Mouse (Mus musculus) kidney, postnatal 10 days (tissue): ENCODE measurements at regions not wholly inside any gene's neighbourhood (a gene's known extent, or its start where the extent isn't known, plus 50 kb on each side); places are given as distances from the start of the nearest gene placed in this dataset.
A peak's percentile ranks its signal among the peaks of the same experiment; 100 is the strongest.

Experiments used
- DNase-seq: peaks from one replicate; pipeline ENCODE4 v3.0.0; 2021; ENCODE audit warnings: mixed read lengths

DNA sequence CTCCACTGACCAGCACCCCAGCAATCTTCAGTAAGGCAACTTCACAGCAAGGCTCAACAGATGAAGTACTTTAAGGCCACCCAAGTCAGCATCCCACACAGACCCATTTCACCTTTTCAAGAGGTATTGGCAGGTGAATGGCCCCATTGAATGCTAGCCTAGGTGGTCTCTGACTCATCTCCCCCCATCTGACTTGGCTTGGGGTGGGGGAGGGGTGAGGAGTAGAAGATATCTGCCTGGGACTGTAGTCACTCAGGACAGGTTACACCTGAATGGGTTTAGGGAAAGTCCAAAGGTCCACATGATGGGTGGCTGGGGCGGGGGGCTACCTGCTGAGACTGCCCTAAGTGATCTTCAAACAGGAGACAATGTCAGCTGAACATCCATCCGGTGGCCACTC lies 104.0 kb upstream of the Tle3 start:
- DNase-seq = no peak

DNA sequence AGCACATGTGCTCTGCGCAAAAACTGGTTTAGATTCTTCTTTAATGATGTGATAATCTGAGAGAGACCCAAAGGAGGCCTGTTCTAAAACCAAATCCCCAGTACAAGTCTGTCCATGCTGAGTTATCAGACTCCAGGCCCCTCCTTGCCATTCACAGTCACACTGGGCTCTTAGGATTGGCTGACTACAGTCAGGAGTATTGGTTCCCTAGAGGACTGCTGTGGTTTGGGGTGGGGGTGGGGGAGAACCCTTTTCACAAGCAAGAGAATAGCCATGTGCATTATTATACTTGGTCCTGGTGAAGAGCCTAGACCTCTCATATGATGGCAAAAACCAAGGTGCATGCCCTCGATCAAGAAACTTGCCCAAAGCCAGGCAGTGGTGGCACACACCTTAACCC lies 103.5 kb upstream of the Tle3 start:
- DNase-seq = no peak

- no peak for DNase-seq
Observed at GRCm38 (mm10) chr9:61269151-61269870, 102.9 kb upstream of the Tle3 start.

DNA sequence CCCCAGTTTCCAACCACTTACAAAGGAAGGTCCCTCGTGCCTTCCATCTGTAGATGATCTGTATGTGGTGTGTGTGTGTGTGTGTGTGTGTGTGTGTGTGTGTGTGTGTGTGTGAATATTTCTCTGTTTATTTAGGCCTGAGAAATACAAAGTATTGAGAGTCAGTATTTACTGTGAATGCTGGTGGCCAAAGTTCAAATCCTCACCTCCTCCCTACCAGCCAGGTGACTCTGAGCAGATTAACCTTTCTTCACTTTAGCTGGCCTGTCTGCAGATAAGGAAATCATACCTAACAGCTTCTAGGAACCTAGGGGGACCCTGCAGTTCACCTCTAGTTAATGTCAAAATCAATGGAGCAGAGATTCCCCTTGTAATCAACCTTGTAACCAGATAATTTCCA lies 100.9 kb upstream of the Tle3 start:
- DNase-seq = no peak

GRCm38 (mm10) chr9:61271769-61272352 lies 100.3 kb upstream of the Tle3 start:
- no peak for DNase-seq

- DNase-seq = no peak
Observed at GRCm38 (mm10) chr9:61274020-61274419, 98.1 kb upstream of the Tle3 start.

- peak; percentile 59 for DNase-seq
Observed at GRCm38 (mm10) chr9:61277369-61278215, 94.6 kb upstream of the Tle3 start.

GRCm38 (mm10) chr9:61278216-61278758 lies 93.9 kb upstream of the Tle3 start:
- no peak for DNase-seq

DNA sequence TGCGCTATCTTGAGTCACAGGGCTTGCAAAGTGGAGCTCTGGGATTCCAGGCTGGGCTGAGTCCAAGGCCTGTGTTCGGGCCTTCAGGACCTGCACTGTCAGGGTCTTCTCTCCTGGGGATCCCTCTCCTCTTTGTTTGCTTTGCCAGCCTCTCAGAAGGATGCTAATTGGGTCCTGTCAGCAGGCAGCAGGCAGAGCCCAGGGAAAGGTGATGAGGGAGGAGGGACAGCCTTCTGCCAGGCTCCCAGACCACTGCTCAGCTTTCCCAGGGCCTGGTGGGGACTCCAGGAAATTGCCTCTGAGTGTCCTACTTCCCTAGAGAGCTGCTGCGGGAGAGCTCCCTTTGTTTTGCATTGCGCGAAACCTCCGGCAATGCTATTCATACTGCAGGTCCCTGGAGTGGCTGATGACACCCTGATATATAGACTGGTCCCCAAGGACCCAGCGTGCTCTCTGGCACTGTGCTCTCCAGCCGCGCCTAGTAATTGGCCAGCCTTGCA lies 93.1 kb upstream of the Tle3 start:
- DNase-seq = no peak

GRCm38 (mm10) chr9:61280856-61281582 lies 91.1 kb upstream of the Tle3 start:
- no peak for DNase-seq

DNA sequence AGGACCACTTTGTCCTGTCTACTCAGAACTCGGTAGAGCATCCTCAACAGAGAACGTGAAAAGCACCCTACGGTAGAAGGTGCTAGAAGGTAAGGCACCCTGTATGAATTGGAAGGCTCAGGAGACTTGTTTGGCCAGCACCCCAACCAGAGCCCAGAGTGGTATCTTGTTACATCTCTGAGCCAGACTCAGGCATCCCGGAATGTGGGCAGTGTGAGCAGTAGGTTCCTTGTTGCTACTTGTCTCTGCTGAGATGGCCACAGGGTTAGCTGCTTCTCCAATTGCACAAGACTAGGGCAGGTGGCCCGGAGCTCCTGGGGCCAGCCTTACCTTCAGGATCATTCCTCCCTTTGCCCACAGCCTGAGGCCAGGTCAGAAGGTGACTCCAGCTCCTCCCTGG lies 88.9 kb upstream of the Tle3 start:
- no peak for DNase-seq

DNA sequence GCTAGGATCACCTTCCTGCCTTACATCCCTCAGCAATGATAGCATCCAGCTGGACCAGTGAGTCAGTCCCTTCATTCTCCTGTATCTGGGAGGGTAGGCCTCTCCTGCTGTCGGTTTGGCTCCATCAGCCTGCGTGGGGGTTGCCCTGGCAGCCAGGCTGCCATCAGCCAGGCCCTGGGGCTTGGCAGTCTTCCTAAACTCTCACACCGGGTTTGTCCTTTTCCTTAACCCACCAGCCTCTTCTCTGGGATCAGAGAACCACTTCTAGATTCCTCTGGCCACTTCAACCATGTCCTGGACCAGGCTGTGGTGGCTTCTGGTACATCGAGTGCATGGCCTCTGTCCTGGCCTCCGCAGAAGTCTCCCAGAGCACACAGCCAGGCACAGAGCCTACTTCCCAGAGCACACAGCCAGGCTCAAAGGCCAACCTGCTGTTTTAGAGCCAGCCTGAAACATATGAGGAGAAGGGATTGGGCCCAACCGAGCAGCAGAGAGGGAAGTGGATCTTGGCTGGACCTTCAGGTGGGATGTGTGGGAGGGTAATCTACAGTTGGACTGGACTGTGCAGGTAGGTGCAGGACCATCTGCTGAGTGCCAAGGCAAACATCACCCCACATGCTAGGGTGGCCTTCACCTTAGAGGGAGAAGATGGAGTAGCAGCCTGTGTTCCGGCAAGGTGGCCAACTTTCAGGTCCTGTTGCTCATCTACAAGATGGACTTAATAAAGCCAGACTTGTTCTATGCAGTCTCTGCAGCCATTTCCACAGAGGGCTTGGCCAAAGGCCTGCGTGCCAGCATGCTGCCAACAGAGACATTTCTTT lies 87.8 kb upstream of the Tle3 start:
- no peak for DNase-seq

GRCm38 (mm10) chr9:61286561-61286960 lies 85.6 kb upstream of the Tle3 start:
- DNase-seq = no peak

DNA sequence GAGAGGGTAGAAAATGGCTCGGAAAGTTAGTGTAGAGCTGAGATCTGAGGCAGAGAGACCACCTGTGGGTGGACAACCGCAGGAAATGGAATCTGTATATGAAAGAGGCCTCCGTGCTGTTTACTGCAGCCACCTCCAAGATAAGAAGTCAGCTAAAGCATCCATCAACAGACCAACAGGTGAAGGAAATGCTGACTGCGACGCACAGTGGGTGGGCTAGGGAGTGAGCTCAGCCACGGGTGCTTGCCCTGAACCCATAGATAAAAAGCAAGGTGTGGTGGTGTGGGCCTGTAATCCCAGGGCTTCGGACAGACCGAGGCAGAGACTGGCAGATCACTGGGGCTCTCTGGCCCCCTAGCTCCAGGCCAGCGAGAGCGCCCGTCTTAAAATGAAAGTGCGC lies 83.0 kb upstream of the Tle3 start:
- no peak for DNase-seq

DNA sequence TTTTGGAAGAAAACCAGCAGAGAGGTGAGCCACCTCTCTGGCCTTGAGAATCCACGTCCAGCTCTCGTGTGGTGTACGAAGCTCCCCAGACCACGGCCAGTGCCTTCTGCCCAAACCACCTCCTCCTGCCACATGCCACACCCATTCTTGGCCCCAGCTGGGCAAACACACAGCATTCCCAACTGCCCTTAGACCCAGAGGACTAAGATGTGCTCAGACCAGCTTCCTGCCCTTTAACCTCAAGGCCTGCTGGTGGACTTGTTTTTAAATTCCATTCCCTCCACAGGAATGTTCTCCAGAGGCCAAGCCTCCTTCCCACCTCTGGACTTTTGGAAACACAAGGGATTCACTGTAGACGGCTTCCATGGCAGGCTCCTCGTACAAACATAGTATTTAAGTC lies 82.5 kb upstream of the Tle3 start:
- DNase-seq = peak; percentile 68

DNA sequence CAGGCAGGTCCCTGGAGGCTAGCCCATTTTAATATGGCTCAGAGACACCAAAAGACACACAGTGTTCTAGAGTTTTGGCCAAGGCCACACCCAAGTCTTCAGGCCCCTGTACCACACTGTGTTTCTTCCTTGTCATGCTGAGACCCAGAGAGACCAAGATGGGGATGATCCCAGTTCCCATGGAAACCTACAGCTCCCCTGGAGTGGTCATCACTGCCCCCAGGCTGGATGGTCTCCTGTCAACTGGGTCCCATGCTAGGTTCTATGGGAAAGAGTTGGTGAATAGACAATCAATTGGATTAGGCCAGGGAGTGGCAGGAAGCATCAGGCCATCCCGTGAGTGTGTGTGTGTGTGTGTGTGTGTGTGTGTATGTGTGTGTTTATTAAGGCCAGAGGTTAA lies 80.5 kb upstream of the Tle3 start:
- no peak for DNase-seq

DNA sequence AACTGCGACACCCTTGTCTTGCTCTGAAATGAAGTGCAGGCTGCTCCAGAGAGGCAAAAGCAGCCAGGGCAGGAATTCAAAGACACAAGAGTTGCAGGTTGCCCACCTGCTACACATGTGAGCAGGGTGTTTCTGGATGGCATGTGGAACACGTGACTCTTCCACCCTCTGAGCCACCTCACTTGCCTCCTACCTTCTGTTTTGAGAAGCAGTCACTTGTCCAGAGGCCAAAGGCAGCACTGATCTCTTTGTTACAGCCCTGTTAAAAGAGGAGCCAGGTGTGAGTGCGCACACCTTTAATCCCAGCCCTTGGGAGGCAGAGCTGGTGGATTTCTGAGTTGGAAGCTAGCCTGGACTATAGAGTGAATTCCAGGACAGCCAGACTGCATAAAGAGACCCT lies 79.7 kb upstream of the Tle3 start:
- no peak for DNase-seq

GRCm38 (mm10) chr9:61293223-61293985 lies 78.8 kb upstream of the Tle3 start:
- no peak for DNase-seq

- DNase-seq = no peak
Observed at GRCm38 (mm10) chr9:61295001-61295400, 77.2 kb upstream of the Tle3 start.

DNA sequence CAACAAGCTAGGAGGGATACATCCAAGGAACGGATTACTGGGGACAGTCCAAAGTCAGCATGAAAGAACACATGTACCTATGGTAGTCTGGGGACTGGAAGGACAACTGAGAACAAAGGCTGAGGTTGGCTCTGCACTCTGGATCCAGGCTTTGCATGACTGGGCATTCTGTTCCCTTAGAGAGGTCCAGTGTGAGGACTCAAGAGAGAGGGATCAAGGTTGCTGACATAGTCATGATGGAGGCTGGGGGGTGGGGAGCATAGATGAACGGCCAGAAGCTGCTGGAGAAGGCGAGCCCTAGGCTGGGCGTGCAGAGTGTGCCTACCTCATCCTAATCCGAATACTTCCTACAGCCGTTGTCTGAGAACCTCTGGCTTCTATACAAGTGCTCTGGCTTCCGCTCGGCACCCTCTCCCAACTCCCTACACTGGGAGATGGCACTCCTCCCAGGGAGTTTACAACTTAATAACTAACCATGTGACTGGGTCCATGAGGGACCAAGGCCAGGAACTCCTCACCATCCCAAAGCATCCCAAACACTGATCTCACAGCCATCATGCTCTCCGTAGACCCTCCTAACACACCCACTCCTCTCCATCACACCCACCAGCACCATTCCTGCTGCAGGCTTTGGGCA lies 75.7 kb upstream of the Tle3 start:
- no peak for DNase-seq

DNA sequence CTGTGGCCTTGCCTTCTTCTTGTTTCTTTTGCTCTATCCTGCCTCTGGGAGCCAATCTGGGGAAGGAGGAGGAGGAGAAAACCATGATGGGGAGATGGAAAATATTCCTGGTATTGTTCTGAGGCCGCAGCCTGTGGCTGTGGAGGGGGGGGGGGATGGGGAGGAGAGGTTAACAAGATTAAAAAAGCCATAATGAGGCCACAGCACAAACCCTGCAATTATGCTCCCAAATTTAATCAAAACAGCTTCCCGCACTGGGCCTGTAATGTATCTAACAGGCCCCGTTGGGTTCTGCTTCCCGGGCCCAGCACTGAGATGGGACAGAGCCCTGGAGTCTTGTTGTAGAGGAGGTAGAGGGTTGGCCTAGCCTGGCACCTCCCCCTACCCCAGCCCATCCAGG lies 74.8 kb upstream of the Tle3 start:
- no peak for DNase-seq
